Mouse (Mus musculus) limb, embryonic 11.5 days (tissue): ENCODE measurements around the gene Kcnh1. TPM values are rescaled to one million over a fixed set of nuclear protein-coding genes. Genes with fewer than 3 reads are reported as not detected.

Experiments used
- ATAC-seq: fragments of 200-750 bp; cut with Nextera tagmentation; 2 replicates; pipeline ENCODE4 v1.8.0; 2017; ENCODE audit warnings: low read depth; ENCODE audit not compliant: insufficient number of reproducible peaks, low FRiP score, low TSS enrichment
- DNase-seq: peaks from one replicate; pipeline ENCODE4 v3.0.0-alpha.2; 2015; ENCODE audit warnings: low spot score
- H3K27ac ChIP-seq: fragments of 300-500 bp; sonication (generic); replicated peaks from 2 replicates; pipeline ENCODE4 v1.5.1; 2014; ENCODE audit warnings: low read depth, mild to moderate bottlenecking, low read length
- H3K27me3 ChIP-seq: fragments of 300-500 bp; sonication (generic); 2 replicates; pipeline ENCODE4 v1.6.1; 2014; ENCODE audit warnings: mild to moderate bottlenecking, low read length, mixed read lengths; ENCODE audit not compliant: control insufficient read depth, insufficient read depth
- H3K36me3 ChIP-seq: fragments of 300-500 bp; sonication (generic); 2 replicates; pipeline ENCODE4 v1.6.1; 2014; ENCODE audit warnings: mild to moderate bottlenecking, low read length, moderate library complexity, mixed read lengths; ENCODE audit not compliant: control insufficient read depth, insufficient read depth
- H3K4me1 ChIP-seq: fragments of 300-500 bp; sonication (generic); 2 replicates; pipeline ENCODE4 v1.6.1; 2014; ENCODE audit warnings: low read length, mixed read lengths; ENCODE audit not compliant: control insufficient read depth, insufficient read depth
- H3K4me2 ChIP-seq: fragments of 300-500 bp; sonication (generic); 2 replicates; pipeline ENCODE4 v1.6.1; 2014; ENCODE audit warnings: low read depth, mild to moderate bottlenecking, moderate library complexity; ENCODE audit not compliant: severe bottlenecking
- H3K4me3 ChIP-seq: fragments of 300-500 bp; sonication (generic); 2 replicates; pipeline ENCODE4 v1.5.1; 2014; ENCODE audit warnings: low read depth, low read length
- H3K9ac ChIP-seq: fragments of 300-500 bp; sonication (generic); 2 replicates; pipeline ENCODE4 v1.6.1; 2014; ENCODE audit warnings: mild to moderate bottlenecking, low read length
- H3K9me3 ChIP-seq: fragments of 300-500 bp; sonication (generic); 2 replicates; pipeline ENCODE4 v1.6.1; 2016; ENCODE audit warnings: low read length; ENCODE audit not compliant: control insufficient read depth
- WGBS: fragments of 180-500 bp; shearing (Covaris S2); extraction: QIAGEN DNeasy Blood & Tissue Kit; methylation state at CpG from one replicate; pipeline ENCODE4 v1.1.7; 2014; 5-methylcytosine and 5-hydroxymethylcytosine counted together
- polyA plus RNA-seq: library from polyadenylated mRNA; unstranded; fragments of >200 nt; fragmentation: Nextera tagmentation; extraction: Ambion mirVana; gene quantifications from 2 replicates; pipeline ENCODE4 v1.2.1, GENCODE M21; 2014

Gene Kcnh1
- polyA plus RNA-seq, 1 experiment from 2014 or later = 0.03 TPM

- ATAC-seq (no peak), DNase-seq (no peak)
- Histone ChIP-seq H3K27me3 (peaks cover 15% of the 10 kb centered on the region), H3K36me3 (no peaks in the 10 kb centered on the region), H3K4me1 (no peaks in the 10 kb centered on the region), H3K9me3 (no peaks in the 10 kb centered on the region), H3K4me3 (no peak overlapping the region), H3K9ac (no peak overlapping the region), H3K27ac (no peak overlapping the region), H3K4me2 (no peak overlapping the region)
- WGBS = 60% methylated on average over 8 of the region's 8 CpGs
These were observed 1.3 kb downstream of the Kcnh1 start for GRCm38 (mm10) chr1:192191859-192192258.

GRCm38 (mm10) chr1:192192710-192193109 lies 2.1 kb downstream of the Kcnh1 start:
- WGBS = 72% methylated on average over 9 of the region's 9 CpGs

GRCm38 (mm10) chr1:192193656-192194055 lies 3.1 kb downstream of the Kcnh1 start:
- Histone ChIP-seq H3K4me2 (no peak overlapping the region), H3K27me3 (peaks cover 15% of the 10 kb centered on the region), H3K4me1 (no peaks in the 10 kb centered on the region), H3K9me3 (no peaks in the 10 kb centered on the region), H3K9ac (no peak overlapping the region), H3K36me3 (no peaks in the 10 kb centered on the region), H3K4me3 (no peak overlapping the region), H3K27ac (no peak overlapping the region)
- 86% methylated on average over 14 of the region's 14 CpGs for WGBS
- ATAC-seq = no peak
- no peak for DNase-seq

More at GRCm38 (mm10) chr1:192192710-192193109, 2.1 kb downstream of the Kcnh1 start:
- DNase-seq (no peak), ATAC-seq (no peak)
- Histone ChIP-seq H3K4me2 (no peak overlapping the region), H3K27me3 (peaks cover 15% of the 10 kb centered on the region), H3K9ac (no peak overlapping the region), H3K27ac (no peak overlapping the region), H3K4me3 (no peak overlapping the region), H3K4me1 (no peaks in the 10 kb centered on the region), H3K9me3 (no peaks in the 10 kb centered on the region), H3K36me3 (no peaks in the 10 kb centered on the region)

DNA sequence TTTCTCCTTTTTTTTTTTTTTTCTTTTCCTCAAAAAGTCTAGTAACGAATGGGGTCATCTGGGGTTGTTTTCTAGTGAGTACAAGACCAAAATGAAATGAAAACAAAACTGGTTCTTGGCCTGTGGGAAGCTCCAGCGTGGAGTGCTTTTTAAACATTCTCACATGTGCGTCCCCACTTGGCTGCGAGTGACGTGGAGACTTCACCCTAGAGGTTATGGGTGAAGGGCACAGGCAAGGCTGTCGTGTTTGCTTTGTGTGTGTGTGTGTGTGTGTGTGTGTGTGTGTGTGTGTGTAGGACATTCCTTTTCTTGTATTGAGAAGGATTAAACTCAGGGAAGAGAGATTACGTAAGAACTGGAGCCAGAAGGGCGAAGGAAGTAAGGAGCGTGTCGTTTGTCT lies 6.9 kb downstream of the Kcnh1 start:
- H3K4me2 ChIP-seq = no peak overlapping the region
- WGBS = 78% methylated on average over 10 of the region's 10 CpGs
- H3K4me3 ChIP-seq = no peak overlapping the region
- DNase-seq = no peak
- H3K4me1 ChIP-seq = no peaks in the 10 kb centered on the region
- H3K9me3 ChIP-seq = no peaks in the 10 kb centered on the region
- H3K27ac ChIP-seq = no peak overlapping the region
- H3K27me3 ChIP-seq = no peaks in the 10 kb centered on the region
- no peak overlapping the region for H3K9ac ChIP-seq
- no peaks in the 10 kb centered on the region for H3K36me3 ChIP-seq
- ATAC-seq = no peak

DNA sequence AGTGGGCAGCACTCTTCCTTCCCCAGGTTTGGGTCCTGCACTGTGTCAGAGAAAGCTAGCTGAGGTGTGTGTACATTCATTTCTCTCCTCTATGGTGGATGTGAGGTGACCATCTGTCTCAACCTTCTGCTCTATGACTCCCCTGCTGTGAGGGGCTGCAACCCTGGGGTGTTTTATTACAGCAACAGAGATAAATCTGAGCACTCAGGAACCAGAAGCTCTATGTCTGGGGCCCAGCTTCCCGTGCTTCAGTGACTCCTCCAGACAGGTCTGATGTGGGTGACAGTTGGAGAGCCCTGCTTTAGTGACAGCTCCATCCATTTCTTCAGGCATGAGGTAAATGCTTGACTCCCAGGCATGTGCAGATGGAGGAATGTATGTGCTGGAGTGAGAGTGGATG lies 12.4 kb downstream of the Kcnh1 start:
- Histone ChIP-seq H3K4me3 (no peak overlapping the region), H3K4me1 (no peaks in the 10 kb centered on the region), H3K27ac (no peak overlapping the region), H3K9ac (no peak overlapping the region), H3K36me3 (no peaks in the 10 kb centered on the region), H3K9me3 (no peaks in the 10 kb centered on the region), H3K4me2 (no peak overlapping the region), H3K27me3 (no peaks in the 10 kb centered on the region)
- 29% methylated on average over 1 of the region's 1 CpGs for WGBS
- no peak for DNase-seq
- ATAC-seq = no peak

DNA sequence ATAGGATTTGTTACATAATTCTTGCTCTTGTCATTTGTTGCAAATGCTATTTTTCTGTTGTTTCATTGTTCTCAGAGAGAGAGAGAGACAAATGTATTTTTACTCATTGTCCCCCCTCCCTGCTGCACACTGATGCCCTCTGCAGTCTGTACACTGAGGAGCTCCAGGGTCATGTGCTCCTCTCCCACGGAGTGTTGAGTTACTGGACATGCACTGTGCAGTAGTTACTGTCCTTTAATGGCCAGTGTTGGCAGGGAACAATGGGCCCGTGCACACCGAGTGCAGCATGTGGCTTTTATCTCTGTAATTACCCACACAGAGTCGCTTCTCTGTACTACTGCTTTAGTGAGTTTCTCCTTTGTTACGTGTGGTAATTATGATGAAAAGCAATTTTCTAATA lies 17.4 kb downstream of the Kcnh1 start:
- Histone ChIP-seq H3K4me3 (no peak overlapping the region), H3K4me2 (no peak overlapping the region), H3K9ac (no peak overlapping the region), H3K36me3 (no peaks in the 10 kb centered on the region), H3K27me3 (no peaks in the 10 kb centered on the region), H3K4me1 (no peaks in the 10 kb centered on the region), H3K9me3 (no peaks in the 10 kb centered on the region), H3K27ac (no peak overlapping the region)
- DNase-seq (no peak), ATAC-seq (no peak)
- 58% methylated on average over 5 of the region's 5 CpGs for WGBS

DNA sequence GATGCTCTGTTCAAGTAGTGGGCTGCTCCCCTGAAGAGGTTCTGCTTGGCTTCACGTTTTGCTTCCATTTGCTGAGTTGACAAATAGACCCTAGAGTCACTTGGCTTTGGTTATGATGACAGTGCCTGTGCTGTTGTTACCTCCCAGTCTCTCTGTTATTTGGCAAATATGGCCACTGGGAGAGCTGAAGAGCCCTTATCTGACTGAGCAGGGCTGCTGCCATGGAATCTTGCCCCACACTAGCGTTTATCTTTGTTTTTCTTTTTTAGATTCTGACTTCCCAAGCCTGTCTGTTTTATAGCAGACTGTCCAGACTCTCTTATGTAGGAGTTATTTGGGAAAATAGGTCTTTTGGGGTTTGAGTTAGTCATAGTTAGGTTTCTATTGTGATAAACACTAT lies 21.9 kb downstream of the Kcnh1 start:
- no peaks in the 10 kb centered on the region for H3K9me3 ChIP-seq
- H3K27me3 ChIP-seq = no peaks in the 10 kb centered on the region
- no peak overlapping the region for H3K27ac ChIP-seq
- ATAC-seq = no peak
- WGBS = 77% methylated on average over 2 of the region's 2 CpGs
- H3K4me2 ChIP-seq = no peak overlapping the region
- H3K36me3 ChIP-seq = no peaks in the 10 kb centered on the region
- no peak overlapping the region for H3K9ac ChIP-seq
- no peak for DNase-seq
- no peaks in the 10 kb centered on the region for H3K4me1 ChIP-seq
- no peak overlapping the region for H3K4me3 ChIP-seq

DNA sequence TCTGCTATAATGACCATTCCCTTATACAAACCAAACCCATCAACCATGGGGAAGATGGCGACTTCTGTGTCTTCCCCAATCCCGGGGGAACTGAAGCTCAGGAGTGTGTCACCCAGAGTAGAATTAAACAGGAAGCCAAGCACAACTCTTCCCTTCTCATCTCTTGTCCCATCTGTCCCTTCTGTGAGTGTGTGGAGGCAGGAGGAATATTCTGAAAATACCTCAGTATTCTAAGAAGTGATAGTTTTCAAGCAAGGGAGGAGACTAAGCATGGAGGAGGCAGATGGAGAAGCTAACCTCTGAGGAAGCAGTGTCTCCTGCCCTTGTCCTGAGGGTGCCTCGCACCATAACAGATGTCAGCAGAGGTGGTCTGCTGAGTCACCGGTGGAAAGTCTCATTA lies 24.1 kb downstream of the Kcnh1 start:
- no peak for ATAC-seq
- no peaks in the 10 kb centered on the region for H3K36me3 ChIP-seq

DNA sequence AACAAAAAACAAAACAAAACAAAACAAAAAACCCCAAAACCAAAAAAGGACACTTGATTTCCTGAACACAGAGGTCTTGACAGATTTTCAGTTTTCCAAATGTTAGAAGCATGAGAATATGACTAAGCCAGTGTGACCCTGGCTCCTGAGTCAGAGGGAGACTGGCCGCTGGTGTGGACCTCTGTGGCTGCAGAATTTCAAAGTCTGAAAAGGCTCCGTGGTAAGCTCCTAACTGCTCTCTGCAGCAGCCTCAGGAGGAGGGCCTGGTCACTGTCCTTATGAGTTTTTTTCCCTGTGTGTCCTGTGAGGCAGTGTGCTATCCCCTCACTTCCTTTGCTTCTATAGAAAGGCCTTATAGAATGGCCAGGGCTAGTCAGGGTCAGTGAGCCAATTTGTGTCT lies 29.6 kb downstream of the Kcnh1 start:
- no peaks in the 10 kb centered on the region for H3K36me3 ChIP-seq
- H3K27me3 ChIP-seq = no peaks in the 10 kb centered on the region
- DNase-seq = no peak
- H3K4me3 ChIP-seq = no peak overlapping the region
- H3K27ac ChIP-seq = no peak overlapping the region
- H3K4me1 ChIP-seq = no peaks in the 10 kb centered on the region
- H3K9me3 ChIP-seq = no peaks in the 10 kb centered on the region
- no peak overlapping the region for H3K9ac ChIP-seq
- 77% methylated on average over 2 of the region's 2 CpGs for WGBS
- H3K4me2 ChIP-seq = no peak overlapping the region
- ATAC-seq = no peak

More for the DNA sequence above, 24.1 kb downstream of the Kcnh1 start:
- H3K9me3 ChIP-seq = no peaks in the 10 kb centered on the region
- H3K27me3 ChIP-seq = no peaks in the 10 kb centered on the region
- H3K27ac ChIP-seq = no peak overlapping the region
- 86% methylated on average over 4 of the region's 4 CpGs for WGBS
- no peak overlapping the region for H3K4me3 ChIP-seq
- H3K4me2 ChIP-seq = 0 out of 2 replicates have a peak overlapping the region, but pooled peaks have one; percentile 4
- no peaks in the 10 kb centered on the region for H3K4me1 ChIP-seq
- no peak overlapping the region for H3K9ac ChIP-seq
- no peak for DNase-seq
